Mouse (Mus musculus) bone marrow, adult 2 months (tissue): ENCODE measurements around the gene Cyth1.

ENCODE experiments used
- CTCF ChIP-seq: fragments of 200-500 bp; IDR thresholded peaks from 2 replicates; pipeline ENCODE4 v1.5.1; 2011; ENCODE audit warnings: low read length, control low read depth; ENCODE audit not compliant: control insufficient read depth, insufficient read depth
- POLR2A ChIP-seq: fragments of 200-500 bp; IDR thresholded peaks from 2 replicates; pipeline ENCODE4 v1.6.1; 2011; ENCODE audit warnings: low read depth, mild to moderate bottlenecking, control low read depth, low read length, borderline replicate concordance; ENCODE audit not compliant: control insufficient read depth

DNA sequence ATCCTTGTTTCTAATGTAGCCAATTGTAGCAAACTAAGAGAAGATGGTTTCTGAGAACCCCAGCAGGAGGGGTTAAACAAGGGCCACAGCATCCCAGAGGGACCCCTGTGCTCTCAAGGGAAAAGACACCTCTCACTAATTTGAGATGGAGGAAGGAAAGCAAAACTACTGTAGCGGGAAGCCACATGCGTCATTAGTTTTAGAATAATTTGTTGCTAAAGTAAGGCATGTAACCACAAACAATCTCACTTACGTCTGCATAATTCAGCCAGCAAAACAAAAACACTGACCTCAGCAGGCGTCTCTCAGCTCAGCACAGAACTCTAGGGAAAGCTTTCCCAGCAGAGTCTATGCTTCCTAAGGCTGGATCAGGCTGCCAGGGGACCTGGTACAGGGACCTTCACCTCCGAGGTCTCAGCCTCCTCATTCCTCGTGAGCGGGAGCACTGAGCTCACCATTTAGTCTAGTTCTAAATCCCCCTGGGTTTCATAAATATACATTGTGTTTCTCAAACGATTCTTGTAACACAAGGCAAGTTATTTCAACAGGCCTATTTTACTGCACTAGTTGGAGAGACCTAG is 91.8 kb downstream of the Cyth1 start:
- no peak for TF ChIP-seq CTCF
- TF ChIP-seq POLR2A: no peak
